Mouse (Mus musculus) retina, adult 2 months (tissue): ENCODE results near the gene Ctnnd2.

Source experiments
- DNase-seq: peaks from one replicate; pipeline ENCODE4 v3.0.0-alpha.2; 2012; ENCODE audit warnings: low read depth, low spot score

The Ctnnd2 gene

GRCm38 (mm10) chr15:30512467-30512866, 340.1 kb downstream of the Ctnnd2 start:
- DNase-seq, result no peak

GRCm38 (mm10) chr15:30513122-30513521, 340.7 kb downstream of the Ctnnd2 start:
- DNase-seq, result no peak

DNA sequence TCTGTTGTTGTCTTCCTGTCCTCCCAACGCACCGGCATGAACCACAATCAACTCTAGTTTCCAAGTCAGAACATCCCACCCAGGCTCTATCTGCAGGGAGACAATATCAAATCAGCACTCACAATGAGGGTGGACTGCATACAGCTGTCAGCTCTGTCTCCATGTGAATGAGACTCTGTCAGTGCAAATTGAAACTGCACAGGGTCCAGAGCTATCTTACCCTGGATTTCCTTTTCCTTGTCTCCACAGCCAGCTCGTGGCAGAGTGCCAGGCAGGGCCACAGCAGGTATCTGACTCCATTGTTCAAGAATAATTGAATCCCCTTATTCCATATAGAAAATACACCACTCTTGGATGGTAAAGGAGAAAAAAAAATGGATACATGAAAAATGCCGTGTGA, 343.0 kb downstream of the Ctnnd2 start:
- no peak for DNase-seq

- no peak for DNase-seq
Observed at GRCm38 (mm10) chr15:30541459-30541858, 369.1 kb downstream of the Ctnnd2 start.

GRCm38 (mm10) chr15:30548263-30548662, 375.9 kb downstream of the Ctnnd2 start:
- no peak for DNase-seq

GRCm38 (mm10) chr15:30550956-30551355, 378.6 kb downstream of the Ctnnd2 start:
- DNase-seq, result no peak

DNA sequence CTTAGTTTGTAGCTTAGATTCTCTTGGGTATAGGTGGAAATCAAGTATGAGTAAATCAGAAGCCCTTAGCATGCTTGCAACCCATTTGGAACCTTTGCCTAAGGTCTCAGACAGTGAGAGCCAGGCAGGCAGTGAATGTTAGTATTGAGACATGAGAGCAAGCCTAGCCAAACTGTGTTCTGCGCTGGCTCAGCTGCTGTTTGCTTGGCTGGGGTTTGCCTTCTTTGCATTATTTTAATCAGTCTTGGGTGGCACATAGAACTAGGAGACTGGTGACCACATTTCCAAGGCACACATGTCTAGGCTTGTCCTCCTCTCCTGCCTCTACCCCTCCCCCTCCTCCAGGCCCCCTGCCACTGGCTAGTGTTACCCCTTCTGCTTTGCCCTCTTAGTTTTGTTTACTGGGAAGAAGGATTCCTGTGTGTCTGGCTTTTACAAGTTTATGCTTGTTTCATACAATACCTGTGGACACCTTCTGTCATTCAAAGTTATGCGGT, 381.6 kb downstream of the Ctnnd2 start:
- no peak for DNase-seq

GRCm38 (mm10) chr15:30555787-30556186, 383.4 kb downstream of the Ctnnd2 start:
- no peak for DNase-seq

DNA sequence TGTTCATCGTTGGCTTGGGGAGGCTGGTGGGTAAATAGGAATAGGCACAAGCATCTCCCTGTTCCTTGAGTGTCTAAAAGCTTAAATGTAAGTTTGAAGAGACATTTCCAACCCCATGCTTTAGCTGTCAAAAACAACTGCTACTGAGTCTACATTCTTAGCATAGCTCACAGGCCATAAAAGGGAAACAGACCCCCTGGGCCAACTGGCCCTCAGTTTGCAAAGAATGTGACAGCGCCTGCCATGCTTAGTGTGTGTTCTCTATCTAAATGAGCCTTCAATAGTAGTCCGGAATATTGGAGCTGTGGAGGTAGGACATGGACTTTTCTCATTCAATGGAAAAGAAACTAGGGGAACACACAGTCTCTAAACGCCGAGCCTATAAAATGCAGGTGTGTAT, 390.0 kb downstream of the Ctnnd2 start:
- DNase-seq, result no peak

- no peak for DNase-seq
Observed at GRCm38 (mm10) chr15:30564594-30564993, 392.2 kb downstream of the Ctnnd2 start.

- DNase-seq, result no peak
Observed at GRCm38 (mm10) chr15:30570254-30570800, 397.9 kb downstream of the Ctnnd2 start.

- DNase-seq, result no peak
Observed at GRCm38 (mm10) chr15:30587446-30587845, 415.1 kb downstream of the Ctnnd2 start.

- no peak for DNase-seq
Observed at GRCm38 (mm10) chr15:30590865-30591264, 418.5 kb downstream of the Ctnnd2 start.

DNA sequence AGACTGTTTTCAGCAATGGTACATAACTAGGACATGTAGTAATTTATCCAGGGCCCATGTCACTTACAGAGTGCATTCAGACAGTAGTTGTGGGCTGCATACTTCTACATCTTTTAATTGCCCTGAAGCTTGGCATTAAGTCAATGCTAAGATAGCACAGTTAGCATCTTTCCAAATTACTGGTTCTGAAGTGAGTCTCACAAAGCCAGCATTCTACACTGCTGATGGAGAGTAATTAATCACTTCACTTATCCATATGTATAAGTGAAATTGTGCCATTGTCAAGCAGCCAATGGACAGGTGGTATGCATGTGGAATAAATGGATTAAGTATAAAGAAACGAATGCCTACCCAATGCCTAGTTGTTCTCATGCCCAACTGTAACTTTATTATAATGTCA, 423.1 kb downstream of the Ctnnd2 start:
- DNase-seq, result no peak

- DNase-seq, result no peak
Observed at GRCm38 (mm10) chr15:30610613-30611012, 438.2 kb downstream of the Ctnnd2 start.

- no peak for DNase-seq
Observed at GRCm38 (mm10) chr15:30615451-30615850, 443.1 kb downstream of the Ctnnd2 start.

DNA sequence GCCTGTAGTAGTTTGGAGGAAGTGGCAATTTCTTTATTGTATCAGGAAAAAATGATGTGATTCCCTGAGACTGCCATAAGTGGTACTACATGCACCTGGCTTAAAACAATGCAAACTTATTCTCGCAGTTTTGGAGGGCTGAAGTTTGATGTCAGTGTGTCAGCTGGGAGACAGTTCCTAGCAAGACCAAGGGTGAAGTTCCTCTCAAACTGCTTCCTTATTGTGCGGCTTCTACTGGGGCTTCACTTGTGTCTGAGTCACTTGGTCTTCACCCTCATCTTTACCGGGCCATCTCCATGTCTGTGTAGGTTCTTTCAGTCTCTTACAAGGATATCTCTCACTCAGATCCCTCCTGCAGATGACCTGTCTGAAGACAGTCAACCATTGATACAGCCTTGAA, 444.5 kb downstream of the Ctnnd2 start:
- no peak for DNase-seq

GRCm38 (mm10) chr15:30617932-30618331, 445.5 kb downstream of the Ctnnd2 start:
- DNase-seq, result no peak

DNA sequence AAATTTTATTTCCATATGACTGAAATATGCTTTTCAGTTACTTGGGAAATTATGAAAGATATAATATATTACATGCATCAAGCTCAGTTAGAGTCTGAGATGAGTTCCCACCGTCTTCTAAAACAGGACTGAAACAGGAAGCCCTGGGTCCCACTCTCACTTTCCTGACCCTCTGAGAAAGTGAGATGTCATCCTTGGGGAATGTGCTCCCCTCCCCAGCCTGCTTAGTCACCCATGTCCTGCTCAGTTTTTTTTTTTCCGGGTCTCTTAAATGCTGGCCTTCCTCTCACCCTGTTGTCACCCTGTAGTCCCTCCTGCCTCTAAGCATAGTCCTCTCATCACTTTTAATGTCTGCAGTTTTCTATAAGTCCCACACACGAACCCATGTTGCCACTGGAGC, 456.1 kb downstream of the Ctnnd2 start:
- no peak for DNase-seq

- DNase-seq, result no peak
Observed at GRCm38 (mm10) chr15:30632113-30632735, 459.8 kb downstream of the Ctnnd2 start.

DNA sequence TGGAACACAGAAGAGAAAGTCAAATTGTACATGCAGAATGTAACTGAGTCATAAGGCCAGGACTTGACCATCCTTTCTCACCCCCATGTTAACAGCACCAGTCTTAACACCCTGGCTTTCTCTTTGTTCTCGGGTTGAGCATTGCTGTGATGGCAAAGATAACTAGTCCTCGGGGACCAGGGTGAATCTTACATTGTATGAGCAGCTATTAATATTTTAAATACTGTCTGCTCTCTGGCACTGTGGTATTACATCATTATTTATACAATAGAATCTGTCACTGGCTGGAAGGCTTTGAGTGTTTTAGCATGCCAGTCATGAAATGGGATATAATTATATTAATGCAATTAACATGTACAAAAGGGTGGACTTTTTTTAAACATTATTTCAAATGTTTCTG, 461.5 kb downstream of the Ctnnd2 start:
- no peak for DNase-seq

DNA sequence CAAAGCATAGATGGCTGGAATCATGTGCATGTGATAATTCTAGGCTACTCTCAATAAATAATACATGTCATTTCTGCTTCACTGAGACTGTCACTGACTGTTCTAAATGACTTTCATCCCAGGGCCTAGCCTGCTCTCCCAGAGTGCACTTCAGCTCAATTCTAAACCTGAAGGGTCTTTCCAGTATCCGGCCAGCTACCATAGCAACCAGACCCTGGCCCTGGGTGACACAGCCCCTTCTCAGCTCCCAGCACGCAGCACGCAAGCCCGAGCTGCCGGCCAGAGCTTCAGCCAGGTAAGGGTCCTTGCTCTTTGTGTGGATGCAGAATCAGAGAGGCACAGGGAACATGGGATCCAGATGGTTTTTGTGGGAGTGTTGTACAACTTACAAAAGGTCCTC, 462.1 kb downstream of the Ctnnd2 start:
- no peak for DNase-seq

DNA sequence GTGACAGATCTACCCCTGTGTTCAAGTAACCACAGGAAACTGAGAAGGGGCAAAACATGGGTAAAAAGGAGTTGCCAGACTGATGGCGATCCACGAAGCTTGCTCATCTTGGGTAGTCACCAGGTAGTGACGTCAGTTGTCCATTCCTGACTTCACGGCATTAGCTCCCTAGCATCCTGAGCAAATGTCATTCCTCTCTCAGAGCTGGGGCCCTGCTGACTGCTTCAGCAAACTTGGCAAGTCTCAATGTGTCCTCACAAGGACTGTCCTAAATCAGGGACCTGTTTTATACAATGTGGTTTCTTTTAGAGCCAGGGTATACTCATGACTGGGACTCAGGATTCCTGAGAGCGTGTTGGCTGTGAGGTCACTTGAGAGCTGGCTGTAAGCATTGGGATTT, 468.3 kb downstream of the Ctnnd2 start:
- DNase-seq, result no peak

DNA sequence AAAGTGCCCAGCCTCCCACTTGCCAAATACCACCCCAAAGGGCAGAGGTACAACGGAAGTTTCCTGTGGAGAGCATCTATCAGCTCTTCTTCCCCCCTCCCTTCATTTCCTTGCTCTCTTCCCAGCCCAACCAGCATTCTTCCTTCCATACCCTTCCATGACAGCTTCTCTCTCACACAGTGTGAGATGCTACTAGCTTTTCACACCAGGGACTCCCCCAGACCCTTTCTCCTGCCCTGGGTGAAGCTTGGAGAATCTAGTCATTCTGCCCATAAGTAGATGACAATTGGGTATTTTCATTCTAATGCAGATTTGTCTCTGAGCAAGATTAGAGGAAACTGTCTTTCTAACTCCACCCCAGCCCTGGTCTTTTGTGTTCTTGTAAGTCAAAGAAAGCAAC, 473.3 kb downstream of the Ctnnd2 start:
- DNase-seq, result no peak
